Mouse (Mus musculus) limb, embryonic 11.5 days (tissue): Measurements from ENCODE around the gene Lpp. TPM values are rescaled to one million over a fixed set of nuclear protein-coding genes. Genes with fewer than 3 reads are reported as not detected.

Experiments used
- ATAC-seq: fragments of 200-750 bp; cut with Nextera tagmentation; 2 replicates; pipeline ENCODE4 v1.8.0; 2017; ENCODE audit warnings: low read depth; ENCODE audit not compliant: insufficient number of reproducible peaks, low FRiP score, low TSS enrichment
- DNase-seq: peaks from one replicate; pipeline ENCODE4 v3.0.0-alpha.2; 2015; ENCODE audit warnings: low spot score
- H3K27ac ChIP-seq: fragments of 300-500 bp; sonication (generic); replicated peaks from 2 replicates; pipeline ENCODE4 v1.5.1; 2014; ENCODE audit warnings: low read depth, mild to moderate bottlenecking, low read length
- H3K27me3 ChIP-seq: fragments of 300-500 bp; sonication (generic); 2 replicates; pipeline ENCODE4 v1.6.1; 2014; ENCODE audit warnings: mild to moderate bottlenecking, low read length, mixed read lengths; ENCODE audit not compliant: control insufficient read depth, insufficient read depth
- H3K36me3 ChIP-seq: fragments of 300-500 bp; sonication (generic); 2 replicates; pipeline ENCODE4 v1.6.1; 2014; ENCODE audit warnings: mild to moderate bottlenecking, low read length, moderate library complexity, mixed read lengths; ENCODE audit not compliant: control insufficient read depth, insufficient read depth
- H3K4me1 ChIP-seq: fragments of 300-500 bp; sonication (generic); 2 replicates; pipeline ENCODE4 v1.6.1; 2014; ENCODE audit warnings: low read length, mixed read lengths; ENCODE audit not compliant: control insufficient read depth, insufficient read depth
- H3K4me2 ChIP-seq: fragments of 300-500 bp; sonication (generic); 2 replicates; pipeline ENCODE4 v1.6.1; 2014; ENCODE audit warnings: low read depth, mild to moderate bottlenecking, moderate library complexity; ENCODE audit not compliant: severe bottlenecking
- H3K4me3 ChIP-seq: fragments of 300-500 bp; sonication (generic); 2 replicates; pipeline ENCODE4 v1.5.1; 2014; ENCODE audit warnings: low read depth, low read length
- H3K9ac ChIP-seq: fragments of 300-500 bp; sonication (generic); 2 replicates; pipeline ENCODE4 v1.6.1; 2014; ENCODE audit warnings: mild to moderate bottlenecking, low read length
- H3K9me3 ChIP-seq: fragments of 300-500 bp; sonication (generic); 2 replicates; pipeline ENCODE4 v1.6.1; 2016; ENCODE audit warnings: low read length; ENCODE audit not compliant: control insufficient read depth
- WGBS: fragments of 180-500 bp; shearing (Covaris S2); extraction: QIAGEN DNeasy Blood & Tissue Kit; methylation state at CpG from one replicate; pipeline ENCODE4 v1.1.7; 2014; 5-methylcytosine and 5-hydroxymethylcytosine counted together
- polyA plus RNA-seq: library from polyadenylated mRNA; unstranded; fragments of >200 nt; fragmentation: Nextera tagmentation; extraction: Ambion mirVana; gene quantifications from 2 replicates; pipeline ENCODE4 v1.2.1, GENCODE M21; 2014

The Lpp gene
- polyA plus RNA-seq, 1 experiment from 2014 or later, result 38.2 TPM

DNA sequence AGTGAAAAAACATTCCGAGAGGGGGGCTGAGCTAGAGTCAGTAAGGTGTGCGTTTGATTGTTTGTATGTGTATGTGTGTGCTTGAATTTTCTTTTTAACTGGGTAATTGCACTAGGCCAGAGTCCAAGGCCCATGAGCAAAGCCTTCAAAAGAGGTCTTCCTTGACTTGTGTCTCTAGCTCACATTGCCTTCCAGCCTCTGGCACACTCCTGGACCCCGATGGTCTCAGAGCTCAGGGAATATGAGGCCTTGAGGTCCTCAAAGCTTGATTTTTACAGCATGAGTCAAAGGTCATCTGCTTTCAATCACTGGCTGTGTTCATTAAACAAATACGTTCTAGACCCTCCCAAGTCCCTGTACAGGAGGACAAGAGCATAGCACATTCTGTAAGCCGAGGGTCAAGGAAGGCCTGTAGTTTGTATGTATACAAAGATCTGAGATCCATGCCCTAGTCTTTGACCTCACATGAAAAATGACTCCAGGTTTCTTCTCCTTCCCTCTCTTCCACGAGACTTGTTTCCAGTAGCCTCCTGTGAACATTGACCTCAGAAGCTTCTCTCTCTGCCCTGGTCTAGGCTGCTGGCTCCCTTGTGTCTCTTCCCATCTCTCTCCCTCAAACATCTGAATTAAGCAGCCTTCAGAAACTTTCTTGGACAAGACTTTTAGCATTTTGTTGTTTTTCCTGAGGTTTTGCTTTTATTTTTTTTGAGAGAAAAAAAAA lies 508.0 kb downstream of the Lpp start:
- DNase-seq (no peak), ATAC-seq (no peak)
- no peak overlapping the region for H3K4me2 ChIP-seq
- H3K9me3 ChIP-seq, result no peaks in the 10 kb centered on the region
- H3K9ac ChIP-seq, result no peak overlapping the region
- H3K4me3 ChIP-seq, result no peak overlapping the region
- H3K27me3 ChIP-seq, result no peaks in the 10 kb centered on the region
- H3K36me3 ChIP-seq, result no peaks in the 10 kb centered on the region
- peaks cover 3% of the 10 kb centered on the region; the same call in 1 of the 2 replicates for H3K4me1 ChIP-seq
- 44% methylated on average over 6 of the region's 6 CpGs for WGBS
- no peak overlapping the region for H3K27ac ChIP-seq

- 76% methylated on average over 1 of the region's 1 CpGs for WGBS
- H3K9me3 ChIP-seq, result no peaks in the 10 kb centered on the region
- ATAC-seq (no peak), DNase-seq (no peak)
- no peak overlapping the region for H3K27ac ChIP-seq
- no peak overlapping the region for H3K9ac ChIP-seq
- H3K36me3 ChIP-seq, result no peaks in the 10 kb centered on the region
- peaks cover 3% of the 10 kb centered on the region; the same call in 1 of the 2 replicates for H3K4me1 ChIP-seq
- no peak overlapping the region for H3K4me3 ChIP-seq
- no peaks in the 10 kb centered on the region for H3K27me3 ChIP-seq
- H3K4me2 ChIP-seq, result no peak overlapping the region
Measured at GRCm38 (mm10) chr16:24902111-24902510, 508.8 kb downstream of the Lpp start.

DNA sequence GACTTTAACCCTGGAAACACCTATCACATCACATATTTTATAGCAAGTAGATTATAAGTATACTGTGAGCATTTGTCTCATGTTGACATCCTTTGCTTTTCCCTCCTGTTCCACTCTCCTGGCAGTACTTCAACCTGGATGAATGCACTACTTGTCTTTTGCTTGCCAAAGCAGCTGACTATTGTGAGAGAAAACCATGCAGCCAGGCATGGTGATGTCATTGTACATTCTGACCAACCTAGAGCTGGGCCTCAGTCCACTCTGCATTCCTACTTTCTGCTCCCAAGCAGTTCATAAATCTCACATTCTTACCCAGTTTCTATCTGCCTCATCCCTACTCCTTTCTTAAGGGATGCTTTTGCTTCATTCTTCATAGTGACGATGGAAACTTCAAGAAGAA lies 515.6 kb downstream of the Lpp start:
- DNase-seq (no peak), ATAC-seq (no peak)
- Histone ChIP-seq H3K27ac (no peak overlapping the region), H3K27me3 (no peaks in the 10 kb centered on the region), H3K36me3 (no peaks in the 10 kb centered on the region), H3K9me3 (no peaks in the 10 kb centered on the region), H3K9ac (no peak overlapping the region), H3K4me3 (no peak overlapping the region), H3K4me2 (no peak overlapping the region), H3K4me1 (no peaks in the 10 kb centered on the region)
- WGBS, result 97% methylated on average over 1 of the region's 1 CpGs

- H3K4me1 ChIP-seq, result no peaks in the 10 kb centered on the region
- no peaks in the 10 kb centered on the region for H3K9me3 ChIP-seq
- no peaks in the 10 kb centered on the region for H3K36me3 ChIP-seq
- H3K27me3 ChIP-seq, result no peaks in the 10 kb centered on the region
- no peak overlapping the region for H3K9ac ChIP-seq
- no peak overlapping the region for H3K27ac ChIP-seq
- 86% methylated on average over 6 of the region's 6 CpGs for WGBS
- DNase-seq (no peak), ATAC-seq (no peak)
- no peak overlapping the region for H3K4me3 ChIP-seq
- H3K4me2 ChIP-seq, result no peak overlapping the region
Measured at GRCm38 (mm10) chr16:24910321-24910720, 517.0 kb downstream of the Lpp start.

- Histone ChIP-seq H3K9ac (no peak overlapping the region), H3K4me1 (no peaks in the 10 kb centered on the region), H3K9me3 (no peaks in the 10 kb centered on the region), H3K4me3 (no peak overlapping the region), H3K27ac (no peak overlapping the region), H3K4me2 (no peak overlapping the region), H3K36me3 (no peaks in the 10 kb centered on the region), H3K27me3 (no peaks in the 10 kb centered on the region)
- ATAC-seq (no peak), DNase-seq (no peak)
- WGBS, result 51% methylated on average over 3 of the region's 3 CpGs
Measured at GRCm38 (mm10) chr16:24910834-24911233, 517.5 kb downstream of the Lpp start.

DNA sequence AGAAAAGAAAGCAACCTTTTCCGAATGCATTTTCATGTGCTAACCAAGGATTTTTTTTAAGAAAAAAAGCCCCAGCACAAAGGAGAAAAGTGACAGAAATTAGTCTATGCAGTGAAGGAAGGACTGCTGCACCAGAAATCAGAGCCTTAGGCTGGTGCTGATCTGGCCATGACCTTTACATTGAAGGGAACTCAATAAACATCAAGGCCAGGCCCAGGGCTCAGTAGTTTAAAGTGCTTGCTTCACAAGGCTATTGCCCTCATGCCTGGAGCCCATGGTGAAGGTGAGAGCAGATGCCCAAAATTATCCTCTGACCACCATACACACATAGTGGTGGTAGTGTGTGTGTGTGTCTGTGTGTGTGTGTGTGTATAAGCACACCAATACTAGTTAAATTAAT lies 519.1 kb downstream of the Lpp start:
- H3K4me1 ChIP-seq, result no peaks in the 10 kb centered on the region
- H3K27ac ChIP-seq, result no peak overlapping the region
- H3K9ac ChIP-seq, result no peak overlapping the region
- no peaks in the 10 kb centered on the region for H3K9me3 ChIP-seq
- no peak overlapping the region for H3K4me2 ChIP-seq
- ATAC-seq, result no peak
- no peaks in the 10 kb centered on the region for H3K27me3 ChIP-seq
- H3K36me3 ChIP-seq, result no peaks in the 10 kb centered on the region
- DNase-seq, result no peak
- no peak overlapping the region for H3K4me3 ChIP-seq
- 86% methylated on average over 1 of the region's 1 CpGs for WGBS

DNA sequence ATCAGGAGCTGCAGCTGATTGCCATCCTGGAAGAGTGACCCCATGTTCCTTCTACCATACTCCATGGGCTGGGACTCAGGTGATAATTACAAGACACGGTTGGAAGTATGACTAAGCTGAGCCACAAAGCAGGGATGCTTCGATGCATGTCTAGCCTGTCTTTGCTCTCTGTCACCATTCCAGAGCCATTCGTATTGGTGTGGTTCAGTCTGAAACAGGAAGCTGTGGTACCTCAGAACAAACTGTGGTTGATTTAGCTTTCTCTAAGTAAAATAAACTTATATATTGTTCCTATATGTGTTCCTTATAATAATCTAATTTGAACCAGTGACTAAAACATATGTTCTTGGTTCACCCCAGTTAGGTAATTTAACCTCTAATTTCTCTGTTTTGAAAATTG lies 519.7 kb downstream of the Lpp start:
- DNase-seq, result no peak
- WGBS, result 84% methylated on average over 3 of the region's 3 CpGs
- Histone ChIP-seq H3K9me3 (no peaks in the 10 kb centered on the region), H3K36me3 (no peaks in the 10 kb centered on the region), H3K9ac (no peak overlapping the region), H3K4me3 (no peak overlapping the region), H3K4me2 (no peak overlapping the region), H3K27ac (no peak overlapping the region), H3K4me1 (no peaks in the 10 kb centered on the region), H3K27me3 (no peaks in the 10 kb centered on the region)
- no peak for ATAC-seq

GRCm38 (mm10) chr16:24913641-24914392 lies 520.5 kb downstream of the Lpp start:
- Histone ChIP-seq H3K9ac (no peak overlapping the region), H3K4me1 (0 out of 2 replicates have a peak, but pooled peaks cover 2% of the 10 kb centered on the region), H3K36me3 (no peaks in the 10 kb centered on the region), H3K4me2 (no peak overlapping the region), H3K4me3 (no peak overlapping the region), H3K27me3 (no peaks in the 10 kb centered on the region), H3K9me3 (no peaks in the 10 kb centered on the region), H3K27ac (no peak overlapping the region)
- 80% methylated on average over 7 of the region's 7 CpGs for WGBS
- ATAC-seq, result no peak
- no peak for DNase-seq
